Comparison of ENCODE assay signal across 8 mouse cellular contexts in the genomic region with DNA sequence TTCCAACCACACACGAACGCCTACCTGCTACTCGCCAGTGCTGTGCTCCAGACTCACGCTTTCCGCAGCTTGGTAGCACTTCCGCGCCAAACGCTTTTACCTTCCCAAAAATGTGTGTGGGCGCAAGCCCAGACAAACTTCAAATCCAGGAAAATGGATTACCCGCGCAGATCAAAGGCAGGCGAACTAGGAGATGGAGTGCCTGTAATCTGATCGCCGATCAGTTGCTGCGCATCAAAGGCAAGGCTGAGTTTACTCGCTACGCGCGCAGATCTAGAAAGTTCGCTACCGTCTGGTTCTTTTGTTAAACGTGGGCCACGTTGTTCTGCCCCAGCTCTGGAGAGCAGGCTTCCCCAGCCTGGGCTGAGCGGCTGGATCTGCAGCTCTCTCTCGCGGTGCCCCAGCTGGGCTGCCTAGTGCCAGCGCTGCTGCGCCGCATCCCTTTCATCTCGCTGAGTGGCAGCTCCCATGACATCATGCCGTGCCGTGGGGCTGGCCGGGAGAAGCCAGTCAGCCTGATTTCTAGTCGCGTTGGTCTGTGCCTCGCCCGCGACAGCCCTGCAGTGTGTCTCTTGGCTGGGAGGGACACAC. TPM values are rescaled to one million over a fixed set of nuclear protein-coding genes. Genes with fewer than 3 reads are reported as not detected.
DNase-seq lines count a peak whose midpoint lies in the region; ATAC-seq and TF ChIP-seq lines count a peak whose summit lies in the region.

A gene (minus strand): TSS at position 400 of the 591 bp plus-strand sequence.

- H3K4me2 ChIP-seq in midbrain, embryonic 11.5 days, result peak within 1 kb of the TSS; percentile 87

- H3K9me3 ChIP-seq in midbrain, embryonic 11.5 days (ENCODE audit: control insufficient read depth, low read length), result no peaks in the 10 kb centered on the region

- no peak for TF ChIP-seq CTCF in cortical plate, adult 2 months (IDR thresholded peaks at IDR 0.05; ENCODE audit: extremely low read depth, insufficient read depth, low read length)
- TF ChIP-seq CTCF in small intestine, adult 2 months (IDR thresholded peaks at IDR 0.05; ENCODE audit: extremely low read depth, insufficient read length, insufficient replicate concordance, low read depth, low read length), result no peak

- TF ChIP-seq POLR2A in cortical plate, adult 2 months (IDR thresholded peaks at IDR 0.05; ENCODE audit: extremely low read depth, insufficient read depth, low read length), result peak; percentile 87
- TF ChIP-seq POLR2A in small intestine, adult 2 months (IDR thresholded peaks at IDR 0.05; ENCODE audit: low read depth, low read length), result no peak; the same call in 1 of the 2 replicates

- H3K27ac ChIP-seq in cortical plate, adult 2 months (ENCODE audit: insufficient read depth, low read length), result peak within 1 kb of the TSS; percentile 76
- peak within 1 kb of the TSS; percentile 86 for H3K27ac ChIP-seq in midbrain, embryonic 11.5 days (ENCODE audit: low read depth, low read length)
- peak within 1 kb of the TSS; percentile 10 for H3K27ac ChIP-seq in small intestine, adult 2 months (ENCODE audit: insufficient read depth, low read depth, low read length)

- H3K9ac ChIP-seq in midbrain, embryonic 11.5 days (ENCODE audit: low read length), result peak within 1 kb of the TSS; percentile 71

- peak within 1 kb of the TSS; percentile 39 for H3K4me3 ChIP-seq in cortical plate, adult 2 months (ENCODE audit: insufficient read depth, low read length)
- peak within 1 kb of the TSS; percentile 49 for H3K4me3 ChIP-seq in midbrain, embryonic 11.5 days (ENCODE audit: low read depth, low read length)
- peak within 1 kb of the TSS; percentile 71 for H3K4me3 ChIP-seq in small intestine, adult 2 months (ENCODE audit: low read depth, low read length)

- H3K4me1 ChIP-seq in cortical plate, adult 2 months (ENCODE audit: control insufficient read depth, insufficient read depth, low read length), result no peaks in the 10 kb centered on the region
- peaks cover 30% of the 10 kb centered on the region for H3K4me1 ChIP-seq in midbrain, embryonic 11.5 days (ENCODE audit: control insufficient read depth, insufficient read depth, low read length)
- H3K4me1 ChIP-seq in small intestine, adult 2 months (ENCODE audit: control insufficient read depth, insufficient read depth, insufficient read length, low read length), result peaks cover 8% of the 10 kb centered on the region

- intact Hi-C loops in gastrocnemius, postnatal 14 days (cut with DNase I; ENCODE audit: low total_unique reads), result no loop called here
- intact Hi-C loops in left cerebral cortex, postnatal 36 days (cut with DNase I), result loop anchor here (5.0 kb wide), 1 partner anchor 54 kb away; no protein-coding TSS in a partner anchor

- peak; percentile 93 to 97 for DNase-seq in adrenal gland, adult (ENCODE audit: inconsistent age in 2 of 2, low spot score in 1 of 2)
- peak; percentile 78 for DNase-seq in gastrocnemius, postnatal 14 days
- DNase-seq in induced T-regulatory cell, adult 2 months (ENCODE audit: low read depth), result peak; percentile 73
- peak; percentile 82 to 83 for DNase-seq in left cerebral cortex, postnatal 36 days (ENCODE audit: low spot score in 2 of 2)
- peak; percentile 98 for DNase-seq in midbrain, embryonic 11.5 days (ENCODE audit: low spot score, missing footprints)
- DNase-seq in c-Kit-positive CD71-positive TER-119-positive erythroid progenitor cells, embryonic 14.5 days (ENCODE audit: low spot score), result no peak

- no peaks in the 10 kb centered on the region for H3K27me3 ChIP-seq in midbrain, embryonic 11.5 days (ENCODE audit: control insufficient read depth, insufficient read depth, low read length)
- H3K27me3 ChIP-seq in small intestine, adult 2 months (ENCODE audit: control insufficient read depth, insufficient read depth, low read length), result peaks cover 5% of the 10 kb centered on the region; the same call in 1 of the 2 replicates

- no peaks in the 10 kb centered on the region for H3K36me3 ChIP-seq in midbrain, embryonic 11.5 days (ENCODE audit: control insufficient read depth, insufficient read depth, low read length)
- no peaks in the 10 kb centered on the region for H3K36me3 ChIP-seq in small intestine, adult 2 months (ENCODE audit: control insufficient read depth, insufficient read depth, low read length)

- under 1% methylated on average over 38 of the region's 38 CpGs for WGBS in midbrain, embryonic 11.5 days
- WGBS in small intestine, adult 2 months, result under 1% methylated on average over 38 of the region's 38 CpGs

- peak; percentile 97 for ATAC-seq in midbrain, embryonic 11.5 days (ENCODE audit: low FRiP score)

RNA-seq across cellular contexts. Expression of the gene that starts here (rescaled TPM):
- polyA plus RNA-seq in cortical plate, adult 2 months (2012; rRNA removed), result 56.8 and 59.1 TPM in 2 replicates
- total RNA-seq in gastrocnemius, postnatal 14 days (2021), result 1 to 10 TPM; 3.7 to 7.4 TPM
- total RNA-seq in left cerebral cortex, postnatal 36 days (2021), result 10 to 100 TPM; 50.2 to 59.7 TPM
- 74.8 and 81.2 TPM in 2 replicates for polyA plus RNA-seq in midbrain, embryonic 11.5 days (2014; fragmentation: Nextera tagmentation; extraction: Ambion mirVana)
- 4.0 and 4.7 TPM in 2 replicates for polyA plus RNA-seq in small intestine, adult 2 months (2012; rRNA removed)

Comparison
In these comparisons a context has a peak if more than half of its experiments do, and no peak if none do; other contexts are left out.
1. RNA of the gene that starts here (total RNA-seq): 50.2 to 59.7 TPM in left cerebral cortex, postnatal 36 days; 3.7 to 7.4 TPM in gastrocnemius, postnatal 14 days; every median in the first group is over 4 times any median in the second.
2. RNA of the gene that starts here (polyA plus RNA-seq): 74.8 to 81.2 TPM in midbrain, embryonic 11.5 days and 56.8 to 59.1 TPM in cortical plate, adult 2 months; 4.0 to 4.7 TPM in small intestine, adult 2 months; every median in the first group is over 10 times any median in the second.
3. H3K27ac ChIP-seq: peak in every context shown above with its lines; median percentile 86 in midbrain, embryonic 11.5 days; 76 in cortical plate, adult 2 months; 10 in small intestine, adult 2 months.
4. Peak in every context shown above with its lines, with median percentiles within 50 percentile points of each other: H3K4me3 ChIP-seq.